Mouse (Mus musculus) heart, adult 2 months (tissue): ENCODE results near the gene Art3.

Experiments
- CTCF ChIP-seq: fragments of 200-600 bp; IDR thresholded peaks from 2 replicates; pipeline ENCODE4 v1.8.1; 2022; ENCODE audit warnings: antibody characterized with exemption, mild to moderate bottlenecking, moderate library complexity
- EP300 ChIP-seq: fragments of 200-500 bp; IDR thresholded peaks from 2 replicates; pipeline ENCODE4 v1.6.1; 2011; ENCODE audit warnings: low read depth, low read length, control low read depth; ENCODE audit not compliant: insufficient read depth
- POLR2A ChIP-seq: fragments of 200-500 bp; IDR thresholded peaks from 2 replicates; pipeline ENCODE4 v1.6.1; 2011; ENCODE audit warnings: mild to moderate bottlenecking, low read depth, low read length, control low read depth; ENCODE audit not compliant: insufficient read depth

DNA sequence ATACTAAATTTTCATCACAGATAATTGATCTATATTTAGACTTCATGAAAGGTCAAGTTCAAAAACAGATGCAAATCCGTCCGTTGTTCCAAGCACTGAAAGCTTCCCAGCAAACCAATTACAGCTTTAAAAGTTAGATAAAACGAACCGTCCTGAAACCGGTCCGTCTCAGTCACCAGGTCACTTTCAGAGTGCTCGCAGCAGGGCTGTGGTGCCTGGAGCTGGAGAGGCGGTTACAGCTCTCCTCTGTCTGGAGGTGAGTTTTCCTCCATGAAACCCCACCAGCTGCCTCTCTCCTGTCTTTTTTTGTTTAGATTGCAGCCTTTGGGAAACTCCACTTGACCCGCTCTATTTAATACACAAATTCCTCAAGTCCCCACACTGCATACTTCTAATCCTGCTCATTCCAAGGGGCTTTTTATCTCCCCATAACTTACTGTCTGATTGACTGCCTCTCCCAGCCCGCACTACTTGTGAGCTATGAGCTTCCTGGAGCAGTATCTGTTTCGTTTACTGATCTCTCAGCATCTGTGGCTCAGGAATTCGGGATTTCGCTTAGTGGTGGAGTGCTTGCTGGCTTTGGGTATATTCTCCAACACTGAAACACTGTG lies 45.3 kb downstream of the Art3 start:
- TF ChIP-seq CTCF (no peak), EP300 (no peak), POLR2A (peak; percentile 56)
